Mouse (Mus musculus) natural killer cell, adult 2 months (primary cell): ENCODE results near the gene Crb2.

Experiments used
- DNase-seq, 2 experiments: peaks; one replicate each; pipeline ENCODE4 v3.0.0; 2022; ENCODE audit warnings: low spot score in 2 of 2

The Crb2 gene

DNA sequence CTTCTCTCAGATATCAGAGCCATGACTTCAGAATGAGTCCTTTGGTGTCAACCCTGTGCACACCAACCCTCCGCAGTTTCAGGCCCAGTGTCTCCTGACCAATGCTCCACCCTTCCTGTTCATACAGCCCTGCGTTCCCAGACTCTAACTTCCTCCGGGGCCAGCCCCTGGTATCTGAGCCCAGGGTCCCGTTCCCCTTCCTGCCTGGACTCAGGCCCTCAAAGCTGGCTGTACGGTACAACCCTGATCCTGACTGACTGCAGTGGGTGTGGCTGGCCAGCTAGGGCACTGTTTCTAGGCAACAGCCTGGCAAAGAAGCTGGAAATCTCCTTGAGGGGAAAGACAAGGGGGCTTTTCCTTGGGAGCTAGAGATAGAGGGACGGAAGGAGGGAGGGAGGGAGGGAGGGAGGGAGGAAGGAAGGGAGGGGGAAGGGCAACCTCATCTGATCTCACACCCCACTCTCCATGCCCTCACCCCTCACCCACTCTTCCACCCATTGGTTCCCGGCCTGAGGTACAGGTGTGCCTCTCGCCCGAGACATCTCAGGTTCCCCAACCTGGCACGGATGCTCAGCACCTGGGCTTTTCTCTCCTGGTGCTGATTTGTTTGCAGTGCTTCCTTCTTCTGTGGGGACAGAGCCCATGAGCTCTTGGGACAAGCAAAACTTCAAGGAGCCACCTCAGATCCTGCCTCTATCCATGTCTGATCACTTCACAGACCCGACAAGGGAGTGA lies 9.9 kb upstream of the Crb2 start:
- DNase-seq, result no peak

DNA sequence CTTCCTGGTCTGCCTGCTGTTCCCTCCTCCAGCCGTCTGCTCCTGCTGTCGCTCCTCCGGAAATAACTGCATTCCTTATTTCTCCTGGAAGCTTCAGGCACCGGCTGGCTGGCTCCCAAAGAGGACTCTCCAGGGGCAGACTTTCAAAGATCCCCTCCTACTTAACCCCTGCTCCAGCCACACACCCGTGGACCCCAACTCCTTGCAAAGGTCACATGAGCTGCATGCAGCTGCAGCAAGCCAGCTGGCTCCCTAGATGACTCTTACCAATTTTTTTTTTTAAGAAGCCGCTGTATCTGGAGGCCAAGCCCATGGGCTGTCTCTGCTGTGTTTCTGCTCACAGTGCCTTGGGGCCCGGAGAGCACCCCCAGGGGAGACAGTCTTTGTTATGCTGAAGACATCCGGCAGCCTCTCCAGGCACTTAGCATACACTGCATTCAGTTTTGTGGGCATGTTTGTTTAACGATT lies 8.9 kb upstream of the Crb2 start:
- DNase-seq, result peak in 1 of 2 experiments; percentile 67

DNA sequence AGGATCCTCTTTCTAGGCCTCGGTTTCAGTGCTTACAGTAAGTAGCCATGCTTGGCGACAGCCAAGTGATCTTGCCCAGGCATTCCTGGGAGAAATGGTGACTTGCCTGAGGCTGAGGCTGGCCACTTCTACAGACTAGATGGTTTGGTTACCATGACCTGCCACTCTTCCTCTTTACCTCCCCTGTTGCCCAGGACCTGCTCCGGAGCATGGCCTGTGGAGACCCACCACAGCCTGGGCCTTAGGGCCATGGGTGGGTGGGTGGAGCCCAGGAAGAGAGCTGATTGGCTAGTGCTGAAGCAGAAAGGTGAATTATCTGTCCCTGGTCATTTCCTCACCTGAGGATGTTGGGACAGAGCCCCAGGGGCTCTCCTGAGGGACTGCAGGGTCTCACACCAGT lies 8.3 kb upstream of the Crb2 start:
- DNase-seq, result no peak

DNA sequence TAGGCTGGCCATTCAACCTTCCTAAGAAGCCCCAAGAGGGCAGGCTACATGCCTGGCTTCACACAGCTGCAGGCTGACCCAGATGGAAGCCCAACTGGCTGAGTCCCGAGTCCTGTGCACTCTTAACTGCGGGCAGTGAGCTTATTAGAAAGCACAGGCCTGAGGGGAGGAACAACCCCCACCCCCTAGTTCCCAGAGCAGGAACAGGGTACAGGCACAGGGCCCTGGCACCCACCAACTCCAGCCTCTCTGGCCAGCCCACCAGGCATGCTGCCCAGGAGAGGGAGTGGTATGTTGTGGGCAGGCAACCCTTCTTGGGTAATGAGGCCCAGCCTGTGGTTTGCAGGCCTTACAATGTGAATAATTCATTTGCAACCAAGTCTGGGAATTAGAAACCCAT lies 7.1 kb upstream of the Crb2 start:
- DNase-seq, result no peak

DNA sequence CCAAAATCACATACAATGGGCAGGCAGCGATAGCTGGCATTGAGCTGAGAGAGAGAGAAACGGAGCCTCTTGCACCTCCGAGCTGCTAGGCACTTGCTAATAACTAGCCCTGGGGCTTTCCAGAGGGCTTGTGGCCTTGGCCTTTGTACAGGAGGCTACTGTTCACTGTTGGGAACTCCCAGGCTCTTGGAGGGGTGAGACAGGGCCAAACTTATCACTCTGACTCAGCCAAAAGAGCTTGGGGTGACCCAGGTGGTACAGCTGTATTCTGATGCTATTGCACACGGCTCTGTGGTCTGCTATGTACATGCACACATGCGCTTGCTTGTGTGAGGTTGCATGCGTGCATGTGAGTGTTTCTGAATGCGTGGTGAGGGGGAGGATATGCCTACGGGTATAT lies 6.3 kb upstream of the Crb2 start:
- no peak for DNase-seq

DNA sequence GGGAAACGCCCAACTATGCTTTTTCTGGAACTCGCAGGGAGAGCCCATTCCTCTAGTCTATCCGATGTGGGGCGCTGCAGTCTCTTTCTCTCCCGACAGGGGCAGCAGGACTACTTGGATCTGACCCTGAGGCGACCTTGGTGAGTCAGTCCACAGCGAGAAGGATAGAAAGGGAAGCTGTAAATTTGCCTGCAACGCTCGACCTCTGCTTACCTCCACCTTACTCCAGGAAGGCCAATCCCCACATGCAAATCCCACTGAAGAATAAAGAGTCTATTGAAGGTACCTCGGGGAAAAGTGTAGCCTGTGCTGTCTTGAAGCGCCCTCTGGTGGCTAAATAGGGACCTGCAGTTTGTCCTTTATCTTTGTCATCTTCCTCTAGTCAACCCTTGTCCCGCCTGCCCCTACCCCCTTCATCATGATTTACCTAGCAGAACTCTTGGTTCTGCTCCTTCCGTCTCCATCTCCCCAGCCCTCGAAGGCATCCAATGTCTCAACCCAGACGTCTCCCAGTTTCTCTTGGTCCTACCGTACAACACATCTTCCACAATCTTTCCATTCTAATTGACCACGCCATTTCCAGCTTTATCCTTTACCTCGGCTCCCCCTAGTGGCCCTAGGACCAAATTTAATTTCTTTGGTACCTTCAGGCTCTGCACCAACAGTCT lies 4.3 kb upstream of the Crb2 start:
- DNase-seq, result peak; percentile 79 to 87

DNA sequence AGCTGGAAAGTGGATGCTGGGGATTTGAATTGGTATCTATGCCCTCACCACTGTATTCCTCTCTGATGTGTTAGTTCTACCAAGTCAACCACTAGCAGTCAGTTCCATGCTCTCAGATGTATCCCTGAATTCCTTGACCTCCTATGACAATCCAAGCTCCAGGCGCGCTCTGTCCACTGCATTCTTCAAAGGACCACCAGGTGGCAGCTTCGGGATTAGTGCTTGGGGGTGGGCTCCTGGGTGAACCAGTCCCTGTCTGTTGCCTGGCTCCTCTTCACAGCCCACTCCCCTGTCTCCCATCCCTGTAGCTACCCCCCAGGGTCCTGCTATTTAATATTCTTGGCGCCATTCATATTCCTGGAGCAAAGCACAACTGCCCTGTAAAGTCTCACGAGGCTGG lies 1.5 kb upstream of the Crb2 start:
- no peak for DNase-seq

DNA sequence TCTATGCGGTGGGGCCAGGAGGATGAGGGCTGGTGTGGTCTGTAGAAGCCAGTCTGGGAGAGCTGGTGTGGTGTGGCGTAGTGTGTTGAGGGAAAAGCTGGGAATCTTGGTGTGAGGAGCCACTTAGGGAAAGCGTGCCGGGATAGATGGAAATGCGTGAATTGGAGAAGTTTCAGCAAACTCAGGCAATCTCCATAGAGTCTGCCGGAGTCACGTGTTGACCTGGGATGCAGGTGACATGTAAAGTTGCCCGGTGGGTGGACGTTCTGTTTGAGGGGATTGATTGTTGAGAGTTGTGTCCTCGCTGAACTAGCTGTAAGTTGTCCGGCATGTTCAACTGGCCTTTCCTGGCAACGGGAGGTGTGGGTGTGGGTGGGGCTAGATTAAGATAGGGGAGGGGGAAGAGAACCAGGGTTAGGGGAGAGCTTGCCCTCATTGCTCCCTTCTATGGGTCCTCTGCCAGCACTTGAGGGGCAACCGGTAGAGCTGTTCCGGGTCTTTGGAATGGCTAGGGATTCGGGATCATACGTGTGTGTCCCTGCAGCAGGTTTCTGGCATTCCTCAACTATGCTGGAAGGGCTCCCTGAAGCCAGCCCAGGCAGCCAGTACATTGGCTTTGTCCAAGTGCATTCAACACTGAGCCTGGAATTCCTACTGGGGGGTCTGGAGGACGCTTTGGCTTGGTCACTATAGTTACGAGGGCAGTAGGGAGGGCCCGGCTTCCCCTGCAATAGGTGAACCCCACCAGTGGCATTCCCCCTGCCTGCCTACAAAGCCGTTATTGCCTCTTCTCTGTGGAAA lies 762 bp downstream of the Crb2 start:
- no peak for DNase-seq

DNA sequence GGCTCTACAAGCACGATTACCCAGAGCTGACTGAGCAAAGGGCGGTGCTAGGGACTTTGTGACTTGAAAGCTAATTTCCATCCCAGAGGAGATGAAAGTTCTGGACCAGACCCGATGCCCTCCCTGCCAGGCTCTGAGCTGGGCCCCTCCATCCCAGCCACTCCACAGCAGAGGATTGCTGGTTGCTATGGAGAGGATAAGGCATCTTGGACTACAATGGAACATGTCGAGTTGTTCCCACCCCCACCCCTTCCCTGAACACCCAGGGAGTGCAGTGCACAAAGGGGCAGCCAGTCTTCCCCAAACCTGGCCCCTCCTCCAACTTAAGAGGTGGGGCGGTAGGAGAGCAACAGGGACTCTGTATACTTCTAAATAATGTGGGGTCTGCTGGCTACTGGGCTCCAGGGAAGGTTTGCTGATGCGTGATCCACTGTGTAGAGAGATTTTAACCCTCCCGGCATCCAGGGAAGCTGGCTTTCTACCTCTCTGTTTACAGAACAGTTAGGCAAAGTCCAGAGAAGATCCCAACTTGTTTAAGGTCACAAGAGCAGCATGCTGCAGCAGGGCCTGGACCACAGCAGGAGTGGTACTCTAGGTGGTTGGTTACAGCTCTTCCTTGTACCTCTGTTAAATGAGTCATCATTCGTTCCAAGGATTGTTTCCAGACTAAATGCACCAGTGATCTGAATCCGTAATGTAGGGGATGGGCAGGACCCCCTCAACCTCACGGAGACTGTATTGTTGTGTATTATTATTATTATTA lies 2.1 kb downstream of the Crb2 start:
- no peak for DNase-seq

DNA sequence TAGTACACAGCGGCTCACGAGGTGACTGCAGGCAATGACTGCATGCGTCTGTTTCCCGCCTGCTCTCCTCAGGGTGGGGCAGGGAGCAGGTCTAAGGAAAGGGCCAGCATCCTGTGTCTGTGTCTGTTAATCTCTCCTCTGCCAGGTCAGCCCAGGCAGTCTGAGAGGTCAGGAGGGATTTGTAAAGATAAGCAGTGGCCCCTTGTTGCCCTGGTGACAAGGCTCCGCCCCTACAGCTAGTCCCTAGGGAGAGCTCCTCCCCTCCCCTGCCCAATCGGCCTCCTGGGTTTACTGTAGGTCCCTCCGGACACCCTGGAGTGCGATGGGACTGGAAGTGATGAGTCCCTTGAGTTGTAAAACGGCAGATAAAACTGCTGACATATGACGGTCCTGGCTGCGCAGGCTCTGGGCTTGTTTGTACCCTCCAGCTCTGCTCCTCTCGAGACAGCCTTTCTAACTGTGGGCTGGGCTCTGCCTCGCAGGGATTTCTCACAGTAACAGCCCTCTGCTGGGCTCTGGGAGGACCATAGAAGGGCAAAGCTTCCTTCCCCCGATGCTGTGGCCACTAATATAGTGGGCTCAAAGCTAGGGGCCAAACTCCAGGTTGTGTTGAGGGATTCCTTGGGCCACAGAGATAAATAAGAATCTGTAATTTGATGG lies 4.4 kb downstream of the Crb2 start:
- DNase-seq, result peak in 1 of 2 experiments; percentile 43

DNA sequence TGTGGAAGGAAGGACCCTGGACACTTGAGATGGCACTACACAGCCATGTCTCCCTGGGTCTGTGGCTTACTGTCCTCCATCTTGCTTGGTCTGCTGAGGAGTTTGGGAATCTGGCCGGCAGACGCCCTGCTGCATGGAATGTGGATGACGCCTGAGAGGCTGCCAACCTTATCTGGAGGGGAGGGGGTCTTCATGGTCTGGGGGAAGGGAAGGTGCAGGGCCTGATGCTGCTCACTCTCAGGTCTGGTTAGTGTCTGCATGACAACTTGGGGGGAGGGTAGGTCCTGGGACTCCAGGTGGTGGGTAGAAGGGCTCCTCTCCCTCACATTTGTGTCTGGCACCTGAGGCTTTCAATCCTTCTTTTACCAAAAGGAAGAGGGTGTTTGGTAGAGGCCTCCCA lies 5.4 kb downstream of the Crb2 start:
- DNase-seq, result no peak

DNA sequence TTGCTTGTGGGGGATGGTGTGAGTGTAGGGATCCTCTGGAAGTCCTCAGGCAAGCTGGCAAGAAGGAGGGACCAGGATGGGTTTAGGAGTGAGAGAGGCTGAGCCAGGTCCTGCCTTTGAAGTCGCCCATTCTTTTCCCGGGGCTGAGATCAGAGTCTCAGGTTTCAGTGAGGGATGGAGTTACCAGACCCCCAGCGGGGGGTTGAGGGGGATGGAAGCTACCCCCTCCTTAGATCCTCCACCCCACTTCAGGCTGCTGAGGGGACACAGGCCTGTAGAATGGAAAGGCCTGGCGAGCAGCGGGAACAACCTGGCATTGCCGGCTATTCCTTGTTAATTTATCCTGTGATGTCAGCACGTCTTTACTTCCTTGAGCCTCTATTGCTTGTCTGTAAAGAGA lies 6.0 kb downstream of the Crb2 start:
- no peak for DNase-seq

DNA sequence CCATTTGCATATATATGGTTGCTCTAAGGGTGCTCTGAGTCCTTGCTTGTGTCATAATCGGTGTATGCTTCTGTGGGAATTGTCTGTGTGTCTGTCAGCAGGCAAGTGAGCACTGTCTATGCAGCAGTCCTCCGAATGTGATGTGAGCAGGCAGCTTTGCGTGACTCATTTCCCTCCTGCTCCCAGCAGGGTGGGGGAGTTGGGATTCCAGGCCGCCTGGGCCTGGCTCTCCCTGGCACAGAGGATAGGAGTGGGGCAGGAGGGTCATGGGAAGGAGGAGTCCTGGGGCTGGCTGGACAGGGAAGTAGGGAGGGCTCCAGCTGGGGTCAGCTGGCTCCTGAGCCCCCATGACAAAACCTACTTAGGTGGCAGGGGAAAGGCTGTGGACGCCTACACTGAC lies 8.4 kb downstream of the Crb2 start:
- DNase-seq, result no peak

DNA sequence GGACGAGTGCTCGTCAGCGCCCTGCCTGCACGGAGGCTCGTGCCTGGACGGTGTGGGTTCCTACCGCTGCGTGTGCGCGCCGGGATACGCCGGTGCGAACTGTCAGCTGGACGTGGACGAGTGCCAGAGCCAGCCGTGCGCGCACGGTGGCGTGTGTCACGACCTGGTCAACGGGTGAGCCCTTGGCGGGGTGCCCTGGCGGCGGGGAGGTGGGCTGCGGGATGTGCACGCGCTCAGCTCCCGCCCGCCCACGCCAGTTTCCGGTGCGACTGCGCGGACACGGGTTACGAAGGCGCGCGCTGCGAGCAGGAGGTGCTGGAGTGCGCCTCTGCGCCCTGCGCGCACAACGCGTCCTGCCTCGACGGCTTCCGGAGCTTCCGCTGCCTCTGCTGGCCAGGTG lies 10.4 kb downstream of the Crb2 start:
- no peak for DNase-seq

DNA sequence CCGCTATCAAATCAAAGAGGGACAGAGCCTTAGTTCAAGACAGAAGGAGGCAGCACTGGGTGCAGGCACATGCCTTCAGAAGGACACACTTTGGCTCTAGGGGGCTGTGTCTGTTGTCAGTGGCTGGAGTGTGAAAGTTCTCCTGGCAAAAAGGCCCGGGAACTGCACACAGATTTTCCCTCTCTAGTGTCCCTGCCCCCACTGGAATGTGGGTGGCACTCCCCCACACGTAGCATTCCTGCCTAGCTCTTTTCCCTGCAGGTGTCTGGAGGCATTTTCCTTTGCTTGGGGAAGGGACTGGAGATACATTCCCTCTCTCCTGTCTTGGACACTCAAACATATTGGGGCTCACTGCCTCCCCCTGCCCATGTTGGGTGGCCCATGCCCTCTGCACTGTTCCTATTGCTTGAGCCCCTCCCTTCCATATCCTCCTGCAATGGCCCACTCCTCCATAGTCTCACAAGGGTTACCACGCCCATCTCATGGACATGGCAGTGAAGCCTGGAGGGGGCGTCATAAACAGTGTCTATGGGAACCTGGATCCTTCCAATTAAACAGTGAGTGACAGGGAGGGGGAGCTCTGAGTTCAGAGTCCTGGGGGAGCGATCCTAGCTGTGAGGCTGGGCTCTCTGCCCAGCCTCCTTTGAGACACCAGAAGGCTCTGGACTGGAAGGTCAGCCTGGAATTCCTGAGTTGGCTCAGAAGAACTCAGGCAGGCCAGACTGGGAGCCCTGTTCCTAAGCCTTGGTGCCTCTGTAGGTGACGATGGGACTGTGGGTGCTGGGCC lies 12.3 kb downstream of the Crb2 start:
- no peak for DNase-seq

DNA sequence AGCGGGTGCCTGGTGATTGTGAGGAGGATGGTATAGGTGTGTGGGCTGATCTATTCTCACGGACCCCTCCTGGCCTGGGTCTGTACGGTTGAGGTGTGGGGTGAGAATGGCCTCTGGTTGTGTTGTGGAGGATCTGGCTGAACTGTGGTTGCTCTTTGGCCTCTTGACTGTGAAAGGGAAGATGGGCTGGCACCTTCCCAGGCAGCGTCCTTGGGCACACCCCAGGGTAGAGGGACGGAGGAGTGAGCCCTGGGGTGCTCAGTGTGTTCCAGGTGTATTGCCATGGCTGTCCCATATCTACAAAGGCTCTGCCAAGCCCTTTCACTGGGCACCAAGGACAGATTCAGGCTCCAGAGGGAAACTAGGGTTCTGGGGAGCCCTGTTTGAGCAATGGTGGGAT lies 13.0 kb downstream of the Crb2 start:
- no peak for DNase-seq

DNA sequence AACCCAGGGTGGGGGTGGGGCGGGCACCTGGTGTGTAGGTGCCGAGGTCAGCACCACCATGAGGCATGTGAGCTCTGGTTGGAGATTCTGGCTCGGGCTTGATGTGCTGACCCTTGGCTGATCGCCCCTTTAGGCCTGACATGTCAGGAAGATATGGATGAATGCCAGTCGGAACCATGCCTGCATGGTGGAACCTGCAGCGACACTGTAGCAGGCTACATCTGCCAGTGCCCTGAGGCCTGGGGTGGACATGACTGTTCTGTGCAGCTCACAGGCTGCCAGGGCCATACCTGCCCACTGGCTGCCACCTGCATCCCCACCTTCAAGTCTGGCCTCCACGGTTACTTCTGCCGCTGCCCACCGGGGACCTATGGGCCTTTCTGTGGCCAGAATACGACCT lies 13.9 kb downstream of the Crb2 start:
- no peak for DNase-seq

DNA sequence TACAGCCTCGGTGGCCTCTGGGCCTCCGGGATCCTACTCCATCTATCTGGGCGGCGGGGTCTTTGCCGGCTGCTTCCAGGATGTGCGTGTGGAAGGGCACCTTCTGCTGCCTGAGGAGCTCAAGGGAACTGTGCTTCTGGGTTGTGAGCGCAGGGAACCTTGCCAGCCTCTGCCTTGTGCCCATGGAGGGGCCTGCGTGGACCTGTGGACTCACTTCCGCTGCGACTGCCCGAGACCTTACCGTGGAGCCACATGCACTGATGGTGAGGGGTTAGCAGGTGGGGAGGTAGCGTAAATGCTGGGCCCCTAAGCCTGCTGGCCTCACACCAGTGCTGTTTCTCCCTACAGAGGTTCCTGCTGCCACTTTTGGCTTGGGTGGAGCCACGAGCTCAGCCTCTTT lies 14.7 kb downstream of the Crb2 start:
- no peak for DNase-seq

DNA sequence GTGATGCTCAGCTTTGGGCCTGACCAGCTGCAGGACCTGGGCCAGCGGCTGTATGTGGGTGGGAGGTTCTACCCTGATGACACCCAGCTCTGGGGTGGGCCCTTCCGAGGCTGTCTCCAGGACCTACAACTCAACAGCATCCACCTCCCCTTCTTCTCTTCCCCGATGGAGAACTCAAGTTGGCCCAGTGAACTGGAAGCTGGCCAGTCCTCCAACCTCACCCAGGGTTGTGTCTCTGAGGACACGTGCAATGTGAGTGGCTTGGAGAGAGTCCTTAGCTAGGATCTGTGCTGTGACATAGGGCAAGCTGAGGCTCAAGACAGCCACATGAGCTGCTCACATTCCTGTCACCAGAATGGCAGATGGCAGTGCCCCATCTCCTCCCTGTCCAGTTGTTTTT lies 15.3 kb downstream of the Crb2 start:
- DNase-seq, result no peak

DNA sequence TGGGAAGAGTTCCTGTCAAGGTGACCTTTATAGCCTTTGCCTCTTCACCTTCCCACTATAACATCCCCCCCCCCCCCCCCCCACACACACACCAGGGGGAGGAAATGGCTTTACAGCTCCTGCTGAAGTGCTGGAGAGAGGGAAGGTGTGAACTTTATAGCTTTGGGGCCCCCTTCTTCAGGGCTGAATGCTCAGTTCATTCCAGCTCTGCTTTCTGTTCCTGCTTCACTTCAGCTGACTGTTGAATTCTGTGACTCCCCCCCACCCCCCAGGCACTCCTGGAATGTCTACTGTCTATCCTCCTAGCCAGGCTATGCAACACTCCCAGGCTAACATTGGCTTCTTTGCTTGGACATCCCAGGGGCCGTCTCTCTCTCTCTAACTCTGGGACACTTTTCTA lies 20.0 kb downstream of the Crb2 start:
- DNase-seq, result no peak

DNA sequence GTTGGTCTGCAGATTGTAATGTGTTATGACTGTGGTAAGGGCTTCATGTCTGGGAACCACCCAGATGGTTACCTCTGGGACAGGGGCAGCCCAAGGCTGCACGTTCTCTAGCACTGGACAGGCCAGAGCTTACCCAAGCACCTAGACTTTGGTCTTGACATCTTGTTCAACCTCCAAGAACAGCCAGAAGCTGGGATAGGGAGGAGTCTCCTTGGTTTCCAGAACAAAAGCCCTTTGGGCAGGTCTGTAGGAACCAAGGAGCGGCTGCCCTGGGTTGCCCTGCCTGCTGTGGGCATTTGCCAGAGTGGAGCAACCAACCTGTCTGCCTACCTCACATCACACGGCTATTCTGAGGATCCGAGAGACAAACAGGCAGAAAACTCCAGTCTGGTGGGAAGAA lies 21.0 kb downstream of the Crb2 start:
- no peak for DNase-seq
